Mouse (Mus musculus) lung, embryonic 14.5 days (tissue): ENCODE measurements at regions not wholly inside any gene's neighbourhood (a gene's known extent, or its start where the extent isn't known, plus 50 kb on each side); places are given as distances from the start of the nearest gene placed in this dataset.

Experiments used
- ATAC-seq: fragments of 200-750 bp; cut with Nextera tagmentation; 2 replicates; pipeline ENCODE4 v1.8.0; 2017; ENCODE audit warnings: mild to moderate bottlenecking, moderate TSS enrichment, moderate library complexity; ENCODE audit not compliant: insufficient read depth
- DNase-seq: peaks from one replicate; pipeline ENCODE4 v3.0.0-alpha.2; 2015
- H3K27ac ChIP-seq: fragments of 300-500 bp; sonication (generic); 2 replicates; pipeline ENCODE4 v1.5.1; 2014; ENCODE audit warnings: low read depth, mild to moderate bottlenecking, moderate library complexity
- H3K27me3 ChIP-seq: fragments of 300-500 bp; sonication (generic); 2 replicates; pipeline ENCODE4 v1.6.1; 2014; ENCODE audit warnings: low read length, control low read depth; ENCODE audit not compliant: insufficient read depth
- H3K36me3 ChIP-seq: fragments of 300-500 bp; sonication (generic); 2 replicates; pipeline ENCODE4 v1.6.1; 2014; ENCODE audit warnings: control low read depth; ENCODE audit not compliant: insufficient read depth
- H3K4me1 ChIP-seq: fragments of 300-500 bp; sonication (generic); 2 replicates; pipeline ENCODE4 v1.6.1; 2014; ENCODE audit warnings: antibody characterized with exemption, control low read depth; ENCODE audit not compliant: insufficient read depth
- H3K4me2 ChIP-seq: fragments of 300-500 bp; sonication (generic); 2 replicates; pipeline ENCODE4 v1.6.1; 2014; ENCODE audit warnings: mild to moderate bottlenecking
- H3K4me3 ChIP-seq: fragments of 300-500 bp; sonication (generic); 2 replicates; pipeline ENCODE4 v1.5.1; 2014; ENCODE audit warnings: low read depth, low read length
- H3K9ac ChIP-seq: fragments of 300-500 bp; sonication (generic); 2 replicates; pipeline ENCODE4 v1.6.1; 2014
- H3K9me3 ChIP-seq: fragments of 300-500 bp; sonication (generic); 2 replicates; pipeline ENCODE4 v1.6.1; 2016; ENCODE audit warnings: low read depth, low read length, control low read depth
- CTCF ChIP-seq: IDR thresholded peaks from 2 replicates; pipeline ENCODE4 v1.5.1; 2016; ENCODE audit warnings: antibody characterized with exemption, low read depth
- WGBS: fragments of 180-500 bp; shearing (Covaris S2); extraction: QIAGEN DNeasy Blood & Tissue Kit; methylation state at CpG from one replicate; pipeline ENCODE4 v1.1.7; 2014; 5-methylcytosine and 5-hydroxymethylcytosine counted together

GRCm38 (mm10) chr2:19741508-19741907, 84.0 kb downstream of the Otud1 start:
- no peak overlapping the region for H3K27ac ChIP-seq
- ATAC-seq = no peak
- no peak overlapping the region for H3K4me3 ChIP-seq
- H3K9me3 ChIP-seq = no peaks in the 10 kb centered on the region
- TF ChIP-seq CTCF = peak; percentile 30; the same call in 1 of the 2 replicates
- H3K27me3 ChIP-seq = no peaks in the 10 kb centered on the region
- no peak for DNase-seq
- H3K4me1 ChIP-seq = no peaks in the 10 kb centered on the region
- no peak overlapping the region for H3K9ac ChIP-seq
- H3K4me2 ChIP-seq = no peak overlapping the region
- H3K36me3 ChIP-seq = no peaks in the 10 kb centered on the region

- TF ChIP-seq CTCF = no peak
- H3K9me3 ChIP-seq = no peaks in the 10 kb centered on the region
- WGBS = 51% methylated on average over 4 of the region's 4 CpGs
- no peak overlapping the region for H3K4me3 ChIP-seq
- ATAC-seq (no peak), DNase-seq (peak; percentile 56)
- H3K27ac ChIP-seq = no peak overlapping the region
- H3K36me3 ChIP-seq = no peaks in the 10 kb centered on the region
- no peaks in the 10 kb centered on the region for H3K4me1 ChIP-seq
- H3K9ac ChIP-seq = no peak overlapping the region
- H3K27me3 ChIP-seq = no peaks in the 10 kb centered on the region
- H3K4me2 ChIP-seq = no peak overlapping the region
Measured at GRCm38 (mm10) chr2:19743467-19743866, 85.9 kb downstream of the Otud1 start.

- Histone ChIP-seq H3K4me2 (no peak overlapping the region), H3K27me3 (no peaks in the 10 kb centered on the region), H3K4me3 (no peak overlapping the region), H3K27ac (no peak overlapping the region), H3K4me1 (no peaks in the 10 kb centered on the region), H3K9ac (no peak overlapping the region), H3K36me3 (no peaks in the 10 kb centered on the region), H3K9me3 (no peaks in the 10 kb centered on the region)
- TF ChIP-seq CTCF = no peak
- 89% methylated on average over 2 of the region's 2 CpGs for WGBS
- no peak for DNase-seq
- no peak for ATAC-seq
Measured at GRCm38 (mm10) chr2:19744986-19745660, 87.6 kb downstream of the Otud1 start.

- Histone ChIP-seq H3K9ac (no peak overlapping the region), H3K27ac (no peak overlapping the region), H3K36me3 (no peaks in the 10 kb centered on the region), H3K9me3 (no peaks in the 10 kb centered on the region), H3K4me1 (no peaks in the 10 kb centered on the region), H3K27me3 (no peaks in the 10 kb centered on the region), H3K4me2 (no peak overlapping the region), H3K4me3 (no peak overlapping the region)
- ATAC-seq (no peak), DNase-seq (no peak)
- no peak for TF ChIP-seq CTCF
- 77% methylated on average over 11 of the region's 11 CpGs for WGBS
Measured at GRCm38 (mm10) chr2:19752753-19753152, 95.2 kb downstream of the Otud1 start.

GRCm38 (mm10) chr2:19753479-19753878, 95.9 kb downstream of the Otud1 start:
- Histone ChIP-seq H3K27ac (no peak overlapping the region), H3K36me3 (no peaks in the 10 kb centered on the region), H3K4me1 (no peaks in the 10 kb centered on the region), H3K27me3 (no peaks in the 10 kb centered on the region), H3K9ac (no peak overlapping the region), H3K9me3 (no peaks in the 10 kb centered on the region), H3K4me2 (no peak overlapping the region), H3K4me3 (no peak overlapping the region)
- DNase-seq = no peak
- ATAC-seq = no peak
- no peak for TF ChIP-seq CTCF

GRCm38 (mm10) chr2:19757910-19758309, 100.4 kb downstream of the Otud1 start:
- Histone ChIP-seq H3K9ac (no peak overlapping the region), H3K36me3 (no peaks in the 10 kb centered on the region), H3K4me2 (no peak overlapping the region), H3K27ac (no peak overlapping the region), H3K27me3 (no peaks in the 10 kb centered on the region), H3K9me3 (no peaks in the 10 kb centered on the region), H3K4me3 (no peak overlapping the region), H3K4me1 (no peaks in the 10 kb centered on the region)
- no peak for TF ChIP-seq CTCF
- 60% methylated on average over 4 of the region's 4 CpGs for WGBS
- DNase-seq (no peak), ATAC-seq (no peak)

GRCm38 (mm10) chr2:19759169-19759568, 101.6 kb downstream of the Otud1 start:
- WGBS = 17% methylated on average over 2 of the region's 2 CpGs
- H3K27me3 ChIP-seq = no peaks in the 10 kb centered on the region
- no peak overlapping the region for H3K27ac ChIP-seq
- no peaks in the 10 kb centered on the region for H3K4me1 ChIP-seq
- DNase-seq = peak; percentile 54
- no peak overlapping the region for H3K4me3 ChIP-seq
- H3K4me2 ChIP-seq = no peak overlapping the region
- no peaks in the 10 kb centered on the region for H3K9me3 ChIP-seq
- no peak overlapping the region for H3K9ac ChIP-seq
- TF ChIP-seq CTCF = peak; percentile 49
- ATAC-seq = peak; percentile 85
- H3K36me3 ChIP-seq = no peaks in the 10 kb centered on the region
